Mouse (Mus musculus) liver, embryonic 11.5 days (tissue): ENCODE measurements around the gene Slc2a10. TPM values are rescaled to one million over a fixed set of nuclear protein-coding genes. Genes with fewer than 3 reads are reported as not detected.

Source experiments
- ATAC-seq: fragments of 200-750 bp; cut with Nextera tagmentation; replicated peaks from 2 replicates; pipeline ENCODE4 v1.8.0; 2017; ENCODE audit warnings: moderate number of reproducible peaks, mild to moderate bottlenecking, moderate TSS enrichment, moderate library complexity; ENCODE audit not compliant: low FRiP score
- DNase-seq: peaks from one replicate; pipeline ENCODE4 v3.0.0-alpha.2; 2017; ENCODE audit warnings: low spot score
- H3K27ac ChIP-seq: fragments of 300-500 bp; sonication (generic); 2 replicates; pipeline ENCODE4 v1.5.1; 2014; ENCODE audit warnings: mild to moderate bottlenecking, low read depth, low read length, control low read depth
- H3K27me3 ChIP-seq: fragments of 300-500 bp; sonication (generic); replicated peaks from 2 replicates; pipeline ENCODE4 v1.6.1; 2014; ENCODE audit warnings: low read length, mixed read lengths; ENCODE audit not compliant: control insufficient read depth, insufficient read depth
- H3K36me3 ChIP-seq: fragments of 300-500 bp; sonication (generic); 2 replicates; pipeline ENCODE4 v1.6.1; 2014; ENCODE audit warnings: mild to moderate bottlenecking, low read length, moderate library complexity, mixed read lengths; ENCODE audit not compliant: control insufficient read depth, insufficient read depth
- H3K4me1 ChIP-seq: fragments of 300-500 bp; sonication (generic); replicated peaks from 2 replicates; pipeline ENCODE4 v1.6.1; 2014; ENCODE audit warnings: low read length, mixed read lengths; ENCODE audit not compliant: control insufficient read depth, insufficient read depth
- H3K4me2 ChIP-seq: fragments of 300-500 bp; sonication (generic); 2 replicates; pipeline ENCODE4 v1.6.1; 2014; ENCODE audit warnings: mild to moderate bottlenecking, control low read depth, moderate library complexity
- H3K4me3 ChIP-seq: fragments of 300-500 bp; sonication (generic); 2 replicates; pipeline ENCODE4 v1.5.1; 2014; ENCODE audit warnings: low read depth, low read length, control low read depth
- H3K9ac ChIP-seq: fragments of 300-500 bp; sonication (generic); 2 replicates; pipeline ENCODE4 v1.6.1; 2014; ENCODE audit warnings: low read depth, low read length, control low read depth
- H3K9me3 ChIP-seq: fragments of 300-500 bp; sonication (generic); 2 replicates; pipeline ENCODE4 v1.6.1; 2016; ENCODE audit warnings: low read length, inconsistent platforms, mixed read lengths; ENCODE audit not compliant: control insufficient read depth
- WGBS: fragments of 180-500 bp; shearing (Covaris S2); extraction: QIAGEN DNeasy Blood & Tissue Kit; methylation state at CpG from one replicate; pipeline ENCODE4 v1.1.7; 2014; 5-methylcytosine and 5-hydroxymethylcytosine counted together
- polyA plus RNA-seq: library from polyadenylated mRNA; unstranded; fragments of >200 nt; fragmentation: Nextera tagmentation; extraction: Ambion mirVana; gene quantifications from 2 replicates; pipeline ENCODE4 v1.2.1, GENCODE M21; 2014

Slc2a10 gene
- polyA plus RNA-seq, 1 experiment from 2014 or later, result 1.6 TPM

GRCm38 (mm10) chr2:165475412-165475811 is 28.2 kb upstream of the Slc2a10 start:
- DNase-seq (no peak), ATAC-seq (no peak)
- H3K27ac ChIP-seq, result no peak overlapping the region
- H3K4me3 ChIP-seq, result no peak overlapping the region
- no peaks in the 10 kb centered on the region for H3K36me3 ChIP-seq
- no peak overlapping the region for H3K9ac ChIP-seq
- H3K9me3 ChIP-seq, result no peaks in the 10 kb centered on the region
- no peaks in the 10 kb centered on the region for H3K4me1 ChIP-seq
- H3K27me3 ChIP-seq, result peaks cover 23% of the 10 kb centered on the region
- WGBS, result 82% methylated on average over 7 of the region's 7 CpGs
- H3K4me2 ChIP-seq, result no peak overlapping the region

- Histone ChIP-seq H3K4me2 (no peak overlapping the region), H3K9ac (no peak overlapping the region), H3K27ac (no peak overlapping the region), H3K4me1 (no peaks in the 10 kb centered on the region), H3K36me3 (no peaks in the 10 kb centered on the region), H3K27me3 (peaks cover 23% of the 10 kb centered on the region), H3K9me3 (no peaks in the 10 kb centered on the region), H3K4me3 (no peak overlapping the region)
- DNase-seq (no peak), ATAC-seq (no peak)
- 62% methylated on average over 5 of the region's 5 CpGs for WGBS
Observed at GRCm38 (mm10) chr2:165475850-165476249, 27.7 kb upstream of the Slc2a10 start.

GRCm38 (mm10) chr2:165482003-165482402 is 21.6 kb upstream of the Slc2a10 start:
- Histone ChIP-seq H3K4me1 (no peaks in the 10 kb centered on the region; the same call in 1 of the 2 replicates), H3K4me3 (no peak overlapping the region), H3K27ac (no peak overlapping the region), H3K9me3 (no peaks in the 10 kb centered on the region), H3K4me2 (no peak overlapping the region), H3K9ac (no peak overlapping the region), H3K27me3 (no peaks in the 10 kb centered on the region), H3K36me3 (no peaks in the 10 kb centered on the region)
- WGBS, result 64% methylated on average over 8 of the region's 8 CpGs
- DNase-seq (no peak), ATAC-seq (no peak)

- H3K4me3 ChIP-seq, result no peak overlapping the region
- no peaks in the 10 kb centered on the region; the same call in 1 of the 2 replicates for H3K4me1 ChIP-seq
- H3K9me3 ChIP-seq, result no peaks in the 10 kb centered on the region
- H3K36me3 ChIP-seq, result no peaks in the 10 kb centered on the region
- WGBS, result 59% methylated on average over 6 of the region's 6 CpGs
- H3K27ac ChIP-seq, result no peak overlapping the region
- H3K4me2 ChIP-seq, result no peak overlapping the region
- DNase-seq (no peak), ATAC-seq (no peak)
- H3K27me3 ChIP-seq, result no peaks in the 10 kb centered on the region
- no peak overlapping the region for H3K9ac ChIP-seq
Observed at GRCm38 (mm10) chr2:165484152-165484551, 19.4 kb upstream of the Slc2a10 start.

GRCm38 (mm10) chr2:165485826-165486225 is 17.8 kb upstream of the Slc2a10 start:
- H3K27ac ChIP-seq, result no peak overlapping the region
- DNase-seq (no peak), ATAC-seq (no peak)
- WGBS, result 73% methylated on average over 3 of the region's 3 CpGs
- no peak overlapping the region for H3K9ac ChIP-seq
- H3K9me3 ChIP-seq, result no peaks in the 10 kb centered on the region
- peaks cover 4% of the 10 kb centered on the region; the same call in 1 of the 2 replicates for H3K36me3 ChIP-seq
- no peaks in the 10 kb centered on the region for H3K27me3 ChIP-seq
- no peaks in the 10 kb centered on the region; the same call in 1 of the 2 replicates for H3K4me1 ChIP-seq
- H3K4me3 ChIP-seq, result no peak overlapping the region
- H3K4me2 ChIP-seq, result no peak overlapping the region

- Histone ChIP-seq H3K9ac (no peak overlapping the region), H3K4me2 (no peak overlapping the region), H3K4me3 (no peak overlapping the region), H3K27ac (no peak overlapping the region), H3K27me3 (no peaks in the 10 kb centered on the region), H3K9me3 (no peaks in the 10 kb centered on the region), H3K36me3 (peaks cover 4% of the 10 kb centered on the region; the same call in 1 of the 2 replicates), H3K4me1 (no peaks in the 10 kb centered on the region; the same call in 1 of the 2 replicates)
- ATAC-seq (no peak), DNase-seq (no peak)
- 80% methylated on average over 5 of the region's 5 CpGs for WGBS
Observed at GRCm38 (mm10) chr2:165486401-165486800, 17.2 kb upstream of the Slc2a10 start.

- 24% methylated on average over 8 of the region's 8 CpGs for WGBS
- Histone ChIP-seq H3K9ac (no peak overlapping the region), H3K27me3 (no peaks in the 10 kb centered on the region), H3K4me1 (peaks cover 2% of the 10 kb centered on the region; the same call in 1 of the 2 replicates), H3K4me2 (no peak overlapping the region), H3K36me3 (peaks cover 4% of the 10 kb centered on the region; the same call in 1 of the 2 replicates), H3K9me3 (no peaks in the 10 kb centered on the region), H3K27ac (no peak overlapping the region), H3K4me3 (no peak overlapping the region)
- no peak for DNase-seq
- no peak; the same call in 1 of the 2 replicates for ATAC-seq
Observed at GRCm38 (mm10) chr2:165486881-165487535, 16.6 kb upstream of the Slc2a10 start.

GRCm38 (mm10) chr2:165492648-165493553 is 10.7 kb upstream of the Slc2a10 start, which contains the start of gene Trp53rka:
Gene Trp53rka (minus strand): TSS chr2:165493324.
- 0 out of 2 replicates have a peak, but pooled peaks cover 3% of the 10 kb centered on the region for H3K27me3 ChIP-seq
- under 1% methylated on average over 82 of the region's 84 CpGs for WGBS
- H3K27ac ChIP-seq, result peak within 1 kb of the TSS; percentile 48; the same call in 1 of the 2 replicates
- peak within 1 kb of the TSS; percentile 87 for H3K9ac ChIP-seq
- peak; percentile 86 for ATAC-seq
- peaks cover 5% of the 10 kb centered on the region; the same call in 1 of the 2 replicates for H3K4me1 ChIP-seq
- peak within 1 kb of the TSS; percentile 81 for H3K4me3 ChIP-seq
- H3K36me3 ChIP-seq, result peaks cover 4% of the 10 kb centered on the region; the same call in 1 of the 2 replicates
- peak within 1 kb of the TSS; percentile 74 for H3K4me2 ChIP-seq
- H3K9me3 ChIP-seq, result no peaks in the 10 kb centered on the region
- DNase-seq, result peak; percentile 81
